Mouse (Mus musculus): Measurements from ENCODE around the gene Gldc.

DNA sequence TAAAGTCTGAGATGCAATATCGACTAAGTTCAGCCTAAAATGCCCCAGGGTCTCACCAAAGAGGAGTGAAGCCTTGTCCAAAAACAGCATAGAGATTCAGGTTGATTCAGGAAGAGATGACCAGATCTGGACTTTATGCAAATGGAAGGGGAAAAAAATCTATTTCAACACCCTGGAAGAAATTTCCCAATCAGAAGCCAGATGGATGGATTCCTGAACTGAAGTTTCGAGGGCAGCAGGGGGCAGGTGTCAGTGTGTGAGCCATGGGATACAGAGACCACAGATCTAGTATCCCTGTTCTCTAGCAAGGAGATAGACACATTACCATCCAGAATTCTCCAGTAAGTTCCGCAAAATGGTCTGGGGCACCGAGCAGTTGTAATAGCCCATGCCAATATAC lies 17.0 kb downstream of the Gldc start:
- TF ChIP-seq CTCF (conservative IDR thresholded peaks at IDR 0.05; ENCODE audit: low read length) (no peak), POU5F1 (IDR thresholded peaks at IDR 0.05; ENCODE audit: borderline replicate concordance, low read length) (no peak), NANOG (IDR thresholded peaks at IDR 0.05; ENCODE audit: borderline replicate concordance, low read length) (no peak)

Data from E14TG2a.4 (cell line).